Mouse (Mus musculus): ENCODE measurements around the gene Zfp683.

GRCm38 (mm10) chr4:134082460-134082859 lies 28.8 kb downstream of the Zfp683 start:
- TF ChIP-seq POLR2A (IDR thresholded peaks at IDR 0.05; ENCODE audit: control insufficient read depth, extremely low read depth, insufficient read depth, low read length, poor library complexity), result no peak
- TF ChIP-seq CTCF (IDR thresholded peaks at IDR 0.05; ENCODE audit: borderline replicate concordance, control insufficient read depth, extremely low read depth, insufficient read depth, low read length, poor library complexity), result no peak

All from thymus, adult 2 months (tissue).